Mouse (Mus musculus): ENCODE measurements around the gene Ptch1. TPM values are rescaled to one million over a fixed set of nuclear protein-coding genes. Genes with fewer than 3 reads are reported as not detected.
A peak's percentile ranks its signal among the peaks of the same experiment; 100 is the strongest.

The Ptch1 gene
- polyA plus RNA-seq, 1 experiment = 63.6 TPM

- H3K27ac ChIP-seq (ENCODE audit: insufficient read depth, low read length) = no peak overlapping the region
- no peak overlapping the region for H3K4me3 ChIP-seq (replicated peaks; ENCODE audit: insufficient read depth, low read depth, low read length)
- no peaks in the 10 kb centered on the region; the same call in 1 of the 2 replicates for H3K4me1 ChIP-seq (ENCODE audit: control insufficient read depth, insufficient read depth, low read length)
- no peaks in the 10 kb centered on the region for H3K27me3 ChIP-seq (ENCODE audit: control insufficient read depth, insufficient read depth, low read length)
- TF ChIP-seq POLR2A (IDR thresholded peaks at IDR 0.05; ENCODE audit: borderline replicate concordance, insufficient read depth, low read length) (no peak), CTCF (IDR thresholded peaks at IDR 0.05; ENCODE audit: borderline replicate concordance, insufficient read depth, low read depth, low read length) (no peak)
- WGBS = 76% methylated on average over 4 of the region's 4 CpGs
- no peak for DNase-seq
Measured at GRCm38 (mm10) chr13:63574601-63575000, 1.2 kb upstream of the Ptch1 start.

DNA sequence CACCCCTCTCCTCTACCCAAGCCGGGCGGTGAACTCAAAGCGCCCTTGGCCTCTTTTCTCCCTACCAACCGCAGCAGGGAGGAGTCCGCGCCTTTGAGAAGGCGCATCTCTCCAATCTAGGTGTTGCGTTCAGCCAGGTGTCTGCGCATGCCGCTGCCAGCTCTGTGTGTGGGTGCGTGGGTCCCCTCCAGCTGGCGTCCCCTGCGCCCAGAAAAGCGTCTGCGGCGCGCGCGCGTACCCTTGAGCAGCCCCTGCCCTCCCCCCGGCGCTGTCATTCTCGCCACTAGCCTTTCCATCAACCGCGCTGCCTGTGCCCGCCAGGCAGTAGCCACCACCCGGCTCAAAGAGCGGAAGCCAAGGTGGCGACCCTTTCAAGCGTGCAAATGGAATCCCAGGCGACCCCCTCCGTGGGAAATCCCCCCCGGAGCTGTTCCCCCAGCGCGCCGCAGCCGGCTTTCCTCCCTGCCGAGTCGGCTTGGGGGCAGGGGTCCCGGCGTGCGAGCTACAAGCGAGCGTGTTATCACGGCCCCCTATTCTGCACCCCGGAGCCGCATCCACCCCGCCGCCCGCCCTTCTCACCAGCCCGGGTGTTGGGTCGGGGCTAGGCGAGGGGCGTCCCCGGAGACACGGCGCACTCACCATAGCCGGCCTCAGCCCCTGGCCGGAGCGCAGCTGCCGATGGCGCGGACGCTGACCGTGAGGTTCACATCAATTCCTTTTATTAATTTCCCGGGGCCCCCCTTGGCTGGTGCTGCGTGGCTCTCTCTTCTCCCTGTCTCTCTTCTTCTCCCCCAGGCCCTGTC lies 744 bp downstream of the Ptch1 start:
- Histone ChIP-seq H3K27ac (ENCODE audit: insufficient read depth, low read length) (peak overlapping the region; percentile 29), H3K27me3 (ENCODE audit: control insufficient read depth, insufficient read depth, low read length) (no peaks in the 10 kb centered on the region), H3K4me1 (ENCODE audit: control insufficient read depth, insufficient read depth, low read length) (no peaks in the 10 kb centered on the region; the same call in 1 of the 2 replicates), H3K4me3 (replicated peaks; ENCODE audit: insufficient read depth, low read depth, low read length) (peak overlapping the region; percentile 86)
- peak; percentile 59 to 65 for DNase-seq
- no peak for TF ChIP-seq CTCF (IDR thresholded peaks at IDR 0.05; ENCODE audit: borderline replicate concordance, insufficient read depth, low read depth, low read length)
- TF ChIP-seq POLR2A (IDR thresholded peaks at IDR 0.05; ENCODE audit: borderline replicate concordance, insufficient read depth, low read length) = no peak
- under 1% methylated on average over 66 of the region's 67 CpGs for WGBS

DNA sequence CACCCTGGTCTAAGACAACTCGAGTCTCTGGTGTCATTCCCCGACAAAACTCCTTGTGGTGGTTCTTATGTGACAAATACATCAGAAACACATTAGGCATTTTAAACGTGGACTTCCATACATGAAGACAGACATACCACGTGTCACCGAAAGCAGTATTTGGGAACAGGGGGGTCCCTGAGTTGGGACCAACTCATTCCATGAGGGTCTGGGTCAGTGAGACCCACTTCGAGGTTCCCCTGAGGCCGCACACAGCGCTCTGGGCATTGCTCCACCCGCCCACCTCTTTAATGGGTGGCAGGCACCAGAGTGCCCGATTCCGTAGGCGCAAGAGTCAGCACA lies 1.3 kb downstream of the Ptch1 start:
- DNase-seq = no peak
- H3K4me1 ChIP-seq (ENCODE audit: control insufficient read depth, insufficient read depth, low read length) = no peaks in the 10 kb centered on the region; the same call in 1 of the 2 replicates
- WGBS = 4% methylated on average over 12 of the region's 12 CpGs
- H3K4me3 ChIP-seq (replicated peaks; ENCODE audit: insufficient read depth, low read depth, low read length) = peak overlapping the region; percentile 86
- TF ChIP-seq POLR2A (IDR thresholded peaks at IDR 0.05; ENCODE audit: borderline replicate concordance, insufficient read depth, low read length) = no peak
- TF ChIP-seq CTCF (IDR thresholded peaks at IDR 0.05; ENCODE audit: borderline replicate concordance, insufficient read depth, low read depth, low read length) = no peak
- H3K27ac ChIP-seq (ENCODE audit: insufficient read depth, low read length) = 0 out of 2 replicates have a peak overlapping the region, but pooled peaks have one; percentile 29
- no peaks in the 10 kb centered on the region for H3K27me3 ChIP-seq (ENCODE audit: control insufficient read depth, insufficient read depth, low read length)

DNA sequence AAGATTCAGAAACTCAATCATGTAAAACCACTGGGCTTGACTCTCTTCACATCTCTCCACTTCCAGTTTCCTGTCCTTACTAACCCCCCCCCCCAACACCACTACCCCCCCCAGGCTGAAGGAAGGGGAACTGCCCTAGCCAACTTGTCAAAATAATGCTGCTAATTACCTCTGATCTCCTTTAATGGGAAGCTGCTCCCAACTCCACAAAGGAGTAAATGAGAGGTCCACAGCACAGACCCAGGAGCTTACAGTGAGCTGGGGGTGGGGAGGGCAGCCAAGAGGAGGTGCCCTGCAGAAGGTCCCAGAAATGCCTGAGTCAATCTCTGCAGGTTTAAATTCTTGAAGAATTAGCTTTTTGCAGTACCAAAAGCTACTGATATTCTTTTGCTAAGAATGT lies 2.9 kb downstream of the Ptch1 start:
- no peaks in the 10 kb centered on the region; the same call in 1 of the 2 replicates for H3K4me1 ChIP-seq (ENCODE audit: control insufficient read depth, insufficient read depth, low read length)
- DNase-seq = no peak
- no peak for TF ChIP-seq POLR2A (IDR thresholded peaks at IDR 0.05; ENCODE audit: borderline replicate concordance, insufficient read depth, low read length)
- no peak overlapping the region for H3K4me3 ChIP-seq (replicated peaks; ENCODE audit: insufficient read depth, low read depth, low read length)
- H3K27me3 ChIP-seq (ENCODE audit: control insufficient read depth, insufficient read depth, low read length) = no peaks in the 10 kb centered on the region
- H3K27ac ChIP-seq (ENCODE audit: insufficient read depth, low read length) = no peak overlapping the region

DNA sequence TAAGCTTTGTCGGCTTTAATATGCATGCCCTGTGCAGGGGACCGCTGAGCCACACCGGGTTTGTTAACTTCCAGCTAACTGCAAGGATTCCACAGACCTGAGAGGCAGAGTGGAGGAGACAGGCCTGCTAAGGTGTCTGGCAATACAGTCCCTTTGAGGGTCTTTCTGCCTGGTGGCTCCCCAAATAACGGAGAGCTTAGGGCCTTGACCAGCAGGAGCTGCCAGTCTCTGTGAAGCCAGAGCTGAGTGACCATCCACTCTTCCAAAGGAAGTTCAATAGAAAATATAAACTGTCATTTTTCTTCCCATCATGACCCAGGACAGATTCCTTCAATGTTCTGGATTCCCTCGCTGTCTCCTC lies 4.0 kb downstream of the Ptch1 start:
- no peaks in the 10 kb centered on the region; the same call in 1 of the 2 replicates for H3K4me1 ChIP-seq (ENCODE audit: control insufficient read depth, insufficient read depth, low read length)
- WGBS = 55% methylated on average over 5 of the region's 5 CpGs
- H3K27ac ChIP-seq (ENCODE audit: insufficient read depth, low read length) = no peak overlapping the region
- no peak overlapping the region for H3K4me3 ChIP-seq (replicated peaks; ENCODE audit: insufficient read depth, low read depth, low read length)
- DNase-seq = no peak
- TF ChIP-seq POLR2A (IDR thresholded peaks at IDR 0.05; ENCODE audit: borderline replicate concordance, insufficient read depth, low read length) (no peak), CTCF (IDR thresholded peaks at IDR 0.05; ENCODE audit: borderline replicate concordance, insufficient read depth, low read depth, low read length) (no peak)
- H3K27me3 ChIP-seq (ENCODE audit: control insufficient read depth, insufficient read depth, low read length) = no peaks in the 10 kb centered on the region

- Histone ChIP-seq H3K4me3 (replicated peaks; ENCODE audit: insufficient read depth, low read depth, low read length) (no peak overlapping the region), H3K27ac (ENCODE audit: insufficient read depth, low read length) (no peak overlapping the region), H3K27me3 (ENCODE audit: control insufficient read depth, insufficient read depth, low read length) (no peaks in the 10 kb centered on the region), H3K4me1 (ENCODE audit: control insufficient read depth, insufficient read depth, low read length) (no peaks in the 10 kb centered on the region)
- no peak for DNase-seq
- TF ChIP-seq CTCF (IDR thresholded peaks at IDR 0.05; ENCODE audit: borderline replicate concordance, insufficient read depth, low read depth, low read length) (no peak), POLR2A (IDR thresholded peaks at IDR 0.05; ENCODE audit: borderline replicate concordance, insufficient read depth, low read length) (no peak)
- 28% methylated on average over 19 of the region's 19 CpGs for WGBS
Measured at GRCm38 (mm10) chr13:63568741-63569395, 4.5 kb downstream of the Ptch1 start.

DNA sequence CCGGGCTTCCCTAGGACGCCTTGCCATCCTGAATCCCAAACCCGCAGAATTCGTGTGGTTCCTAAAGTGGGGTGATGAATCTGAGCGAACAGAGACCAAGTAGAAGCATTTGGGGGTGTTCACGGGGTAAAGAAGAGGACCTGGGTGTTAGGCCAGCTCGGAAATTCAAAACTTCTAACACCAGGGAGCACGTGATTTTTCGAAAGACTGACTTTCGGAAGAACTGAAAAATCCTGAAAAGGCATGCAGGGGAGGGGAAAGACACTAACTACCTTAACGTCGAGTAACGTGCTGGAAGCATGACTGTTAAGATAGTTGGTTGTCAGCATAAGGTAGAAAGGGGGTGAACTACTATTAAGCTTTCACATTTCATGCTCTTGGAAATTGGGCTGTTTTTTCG lies 5.1 kb downstream of the Ptch1 start:
- Histone ChIP-seq H3K4me3 (replicated peaks; ENCODE audit: insufficient read depth, low read depth, low read length) (peak overlapping the region; percentile 60), H3K27ac (ENCODE audit: insufficient read depth, low read length) (peak overlapping the region; percentile 42; the same call in 1 of the 2 replicates), H3K4me1 (ENCODE audit: control insufficient read depth, insufficient read depth, low read length) (no peaks in the 10 kb centered on the region), H3K27me3 (ENCODE audit: control insufficient read depth, insufficient read depth, low read length) (no peaks in the 10 kb centered on the region)
- WGBS = 3% methylated on average over 14 of the region's 14 CpGs
- DNase-seq = no peak
- TF ChIP-seq POLR2A (IDR thresholded peaks at IDR 0.05; ENCODE audit: borderline replicate concordance, insufficient read depth, low read length) (no peak), CTCF (IDR thresholded peaks at IDR 0.05; ENCODE audit: borderline replicate concordance, insufficient read depth, low read depth, low read length) (no peak)
